Mouse (Mus musculus) layer of hippocampus, adult 18-20 months (tissue): ENCODE measurements around the gene Phyhipl. TPM values are rescaled to one million over a fixed set of nuclear protein-coding genes. Genes with fewer than 3 reads are reported as not detected.

Source experiments
- DNase-seq, 2 experiments: peaks; one replicate each; pipeline ENCODE4 v3.0.0; 2022; ENCODE audit warnings: low spot score in 2 of 2
- long read RNA-seq: library from polyadenylated mRNA; stranded (forward); transcript quantifications from one replicate; pipeline ENCODE4 v2.0.0, GENCODE M21; 2021
- total RNA-seq, 2 experiments: library from RNA; stranded (reverse); gene quantifications; 2 replicates each; pipeline ENCODE4 v1.2.3; 2021

Phyhipl gene
- total RNA-seq = 100 to 1,000 TPM; 177 to 195 TPM
- long read RNA-seq, transcript Phyhipl-201 (5 exons, 2,877 nt) = major isoform, 273 of 278 reads
- long read RNA-seq, partial matches to known transcripts = 1 of 278 reads
- long read RNA-seq, other reads (novel, unspliced or antisense) = 4 of 278 reads

GRCm38 (mm10) chr10:70655828-70656227 lies at the start of gene Phyhipl:
Gene Phyhipl (minus strand): TSS chr10:70655965.
- no peak for DNase-seq

DNA sequence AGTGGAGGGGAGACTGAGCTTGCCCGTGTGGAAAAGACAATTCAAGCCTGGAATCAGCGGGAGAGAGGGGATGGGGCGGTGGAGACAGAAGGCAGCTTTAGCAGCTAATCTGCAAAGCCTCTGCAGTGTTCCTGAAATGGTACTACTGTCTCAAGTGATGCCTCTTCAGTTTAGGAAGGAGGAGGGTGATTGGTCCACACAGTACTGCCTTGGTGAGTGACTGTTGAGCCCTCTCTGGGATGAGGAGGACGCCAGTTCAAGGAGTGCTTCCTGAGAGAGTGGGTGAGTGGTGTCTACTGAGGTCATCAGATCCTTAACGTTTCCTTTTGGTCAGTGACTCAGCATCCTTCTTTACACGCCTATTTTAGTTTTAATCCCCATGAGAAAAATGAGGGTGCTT lies 47.4 kb upstream of the Phyhipl start:
- DNase-seq = no peak

DNA sequence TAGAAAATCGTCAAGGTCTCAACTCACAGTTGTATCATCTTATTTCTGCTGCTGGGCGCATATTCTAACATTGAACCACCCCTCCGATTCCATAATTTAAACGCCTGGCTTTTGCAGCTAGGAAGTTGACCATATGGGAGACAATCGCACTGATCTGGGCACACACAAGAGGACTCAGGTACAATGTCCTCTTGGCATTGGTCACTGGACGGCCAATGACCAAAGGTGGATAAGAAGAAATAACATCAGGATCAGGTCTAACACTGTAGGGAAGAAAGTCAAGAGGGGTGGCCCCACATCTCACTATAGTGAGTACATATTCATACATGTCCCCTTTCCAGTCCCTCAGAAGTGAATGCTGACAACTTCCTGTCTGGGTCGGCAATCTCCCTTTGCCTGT lies 43.8 kb upstream of the Phyhipl start:
- no peak for DNase-seq

DNA sequence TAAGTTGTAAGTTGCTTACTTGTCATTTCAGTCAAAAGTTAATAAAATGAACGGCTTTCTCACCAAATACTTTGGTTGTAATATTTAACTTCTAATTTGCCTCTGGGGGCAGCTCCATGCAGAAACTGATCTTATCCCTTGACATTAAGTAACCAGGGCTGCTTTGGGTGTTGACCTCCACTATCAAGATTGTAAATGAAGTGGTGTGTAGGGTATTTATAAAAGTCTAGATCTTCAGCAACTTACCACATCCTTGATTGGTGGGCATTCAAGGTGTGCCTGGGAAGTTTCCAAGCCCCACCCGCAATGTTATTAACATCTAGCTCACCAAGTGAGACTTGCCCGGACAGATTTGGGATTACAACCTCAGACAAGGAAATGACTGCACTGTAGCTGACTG lies 42.2 kb upstream of the Phyhipl start:
- no peak for DNase-seq

DNA sequence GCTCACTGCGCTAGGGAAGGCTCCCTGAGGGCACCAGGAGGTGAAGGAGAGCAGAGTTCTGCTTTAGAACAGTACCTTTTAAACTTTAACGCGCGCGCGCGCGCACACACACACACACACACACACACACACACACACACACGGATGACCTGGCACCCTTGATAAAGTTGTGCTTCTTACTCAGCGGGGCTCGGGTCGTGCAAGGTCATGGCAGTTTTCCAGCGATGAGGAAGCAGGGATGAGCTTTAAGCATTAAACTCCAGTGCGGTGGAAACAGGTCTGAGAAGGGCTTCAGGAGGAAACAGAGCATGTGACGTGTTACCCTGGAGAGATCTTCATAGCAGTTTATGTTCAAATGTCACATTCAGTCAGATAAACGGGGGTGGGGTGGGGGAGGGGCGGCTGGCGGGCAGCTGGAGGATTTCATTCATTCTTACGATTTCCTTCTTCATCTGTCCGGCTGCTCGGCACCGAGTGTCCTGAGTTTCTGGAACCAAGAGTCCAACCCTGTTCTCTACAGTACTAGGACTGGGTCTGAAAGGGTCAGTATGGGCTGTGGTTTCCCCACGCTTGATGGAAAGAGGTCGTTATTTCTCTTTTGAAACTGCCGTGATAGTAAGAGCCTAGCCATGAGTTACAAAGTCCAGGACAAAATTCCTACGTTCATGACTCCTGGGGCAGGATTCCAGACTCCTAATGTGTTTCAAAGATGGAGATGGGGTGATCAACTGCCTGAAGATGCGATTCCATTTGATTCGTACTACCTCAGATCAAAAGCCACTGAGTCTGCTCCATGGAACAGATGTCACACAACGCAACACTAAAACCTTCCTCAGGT lies 41.2 kb upstream of the Phyhipl start:
- no peak for DNase-seq

DNA sequence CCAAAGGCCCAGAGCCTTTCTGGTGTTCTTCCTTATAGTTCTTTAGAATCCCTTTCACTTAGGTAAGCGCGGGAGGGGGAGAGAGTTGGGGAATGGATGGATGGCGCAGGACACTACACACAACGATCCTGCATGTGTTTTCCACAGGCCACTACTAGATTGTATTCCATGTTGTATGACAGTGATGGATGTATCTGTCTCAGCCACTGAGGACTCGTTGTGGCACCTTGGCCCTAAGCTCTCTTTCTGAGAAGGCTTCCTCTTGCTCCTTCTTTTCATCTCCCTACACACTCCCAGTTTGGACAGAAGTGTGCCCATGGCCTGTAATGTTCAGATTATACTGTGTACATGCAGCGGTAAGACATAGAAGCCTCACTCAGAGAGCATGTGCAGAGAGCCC lies 33.6 kb upstream of the Phyhipl start:
- no peak for DNase-seq

DNA sequence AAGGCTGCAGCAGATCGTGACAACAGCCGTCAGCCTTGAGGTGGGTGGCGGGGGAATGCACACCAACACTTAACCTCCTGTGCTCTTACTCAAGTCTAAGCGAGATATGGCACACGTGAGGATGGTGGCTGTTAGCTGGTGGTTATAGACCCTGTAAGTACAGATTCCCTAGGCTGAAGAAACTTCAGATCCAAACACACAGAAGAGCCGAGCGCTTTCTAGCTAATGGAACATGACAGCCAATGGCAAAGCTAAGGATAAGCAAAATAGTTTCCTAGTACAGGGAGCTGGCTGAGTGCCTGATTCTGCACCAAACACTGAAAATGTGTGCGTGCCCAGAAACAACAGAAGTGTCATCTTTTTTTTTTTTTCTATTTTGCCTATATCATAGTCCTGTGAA lies 33.1 kb upstream of the Phyhipl start:
- DNase-seq = peak in 1 of 2 experiments; percentile 54

DNA sequence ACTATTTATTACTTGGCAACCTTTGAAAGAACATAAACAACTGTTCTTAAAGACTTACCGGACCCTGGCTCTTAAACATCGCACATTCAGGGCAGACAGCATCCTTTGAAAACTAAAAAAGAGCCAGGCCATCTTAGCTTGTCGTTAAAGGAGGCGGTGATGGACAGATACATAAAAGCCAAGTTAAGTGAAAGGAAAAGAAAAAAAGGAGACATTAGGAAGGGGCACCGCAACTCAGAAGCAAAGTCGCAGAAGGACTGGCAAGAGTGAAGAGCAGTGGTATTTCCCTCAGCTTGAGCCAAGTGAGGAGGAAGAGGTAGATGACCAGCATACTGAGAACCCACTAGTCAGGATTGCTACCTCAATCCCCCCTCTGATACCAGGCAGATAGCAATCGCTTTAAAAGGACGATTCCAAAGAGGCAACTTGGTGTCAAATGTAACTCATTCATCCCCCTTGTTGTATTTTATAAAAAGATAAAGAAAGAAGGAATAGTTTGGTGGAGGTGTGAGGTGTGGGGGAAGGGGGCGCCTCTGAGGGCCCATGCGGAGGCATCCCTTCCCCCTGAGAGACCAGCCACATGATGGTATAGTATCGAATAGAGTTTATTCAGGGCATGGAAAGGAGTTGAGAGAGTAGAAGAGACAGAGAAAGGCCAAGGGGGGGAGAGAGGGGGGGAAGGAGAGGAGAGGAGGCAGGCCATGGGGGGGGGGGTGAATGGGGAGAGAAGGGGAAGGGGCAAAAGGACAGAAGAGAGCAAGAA lies 31.4 kb upstream of the Phyhipl start:
- no peak for DNase-seq

GRCm38 (mm10) chr10:70686505-70686904 lies 30.7 kb upstream of the Phyhipl start:
- DNase-seq = peak; percentile 6 to 57

- DNase-seq = no peak
Observed at GRCm38 (mm10) chr10:70683508-70683907, 27.7 kb upstream of the Phyhipl start.

DNA sequence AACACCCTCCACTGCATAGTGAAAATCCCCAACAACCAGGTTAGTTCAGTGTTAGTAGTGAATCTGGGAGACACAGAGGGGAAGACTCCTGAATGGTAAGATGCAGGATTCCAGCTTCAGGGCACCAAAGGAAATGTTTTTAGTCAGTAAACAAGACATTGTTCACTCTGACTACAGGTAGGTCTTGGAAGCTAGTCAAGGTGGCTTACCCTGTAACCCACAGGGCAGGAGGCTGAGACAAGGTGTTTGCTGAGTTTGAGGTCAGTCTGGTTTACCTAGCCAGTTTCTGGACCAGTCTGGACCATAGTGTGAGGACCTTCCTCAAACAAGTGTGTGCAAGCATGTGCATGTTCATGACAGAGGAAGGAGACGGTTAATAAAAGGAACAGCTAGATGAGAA lies 22.2 kb upstream of the Phyhipl start:
- DNase-seq = no peak

- no peak for DNase-seq
Observed at GRCm38 (mm10) chr10:70656272-70656671, 507 bp upstream of the Phyhipl start.

DNA sequence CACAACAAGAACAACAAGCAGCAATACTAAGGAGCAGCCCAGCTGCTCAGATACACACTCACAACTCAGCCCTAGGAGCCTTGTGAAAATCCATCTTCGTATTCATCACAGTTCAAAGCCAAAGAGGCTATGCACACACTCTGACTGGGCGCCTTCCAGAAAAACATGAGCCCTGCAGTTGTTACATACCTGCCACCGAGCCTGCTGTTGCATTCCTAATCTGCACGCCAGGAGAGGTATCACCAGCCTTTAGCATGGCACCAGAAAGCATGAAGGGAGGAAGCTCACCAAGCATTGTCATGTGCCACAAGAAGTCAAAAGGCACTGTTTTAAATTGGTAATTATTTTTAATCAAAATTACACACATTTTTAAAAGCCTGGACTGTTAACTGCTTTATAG lies 1.1 kb downstream of the Phyhipl start:
- no peak for DNase-seq

DNA sequence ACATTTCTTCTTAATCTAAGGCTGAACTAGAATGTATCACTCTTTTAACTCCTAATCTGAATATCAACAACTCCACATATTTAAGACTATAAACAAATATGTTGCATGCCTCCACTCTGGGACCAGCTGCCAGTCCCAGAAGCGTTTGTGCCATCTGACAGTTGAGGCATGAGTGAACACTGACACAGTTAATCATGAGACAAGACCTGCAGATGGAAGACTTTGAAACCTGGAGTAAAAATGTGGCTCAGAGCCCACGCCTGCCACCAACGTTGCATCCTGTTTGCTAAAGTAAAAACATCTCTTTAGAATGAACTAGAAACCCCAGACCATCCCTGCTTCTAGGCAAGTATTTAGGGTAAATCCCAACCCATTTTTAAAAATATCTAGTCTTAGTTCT lies 1.6 kb downstream of the Phyhipl start:
- peak in 1 of 2 experiments; percentile 45 for DNase-seq

DNA sequence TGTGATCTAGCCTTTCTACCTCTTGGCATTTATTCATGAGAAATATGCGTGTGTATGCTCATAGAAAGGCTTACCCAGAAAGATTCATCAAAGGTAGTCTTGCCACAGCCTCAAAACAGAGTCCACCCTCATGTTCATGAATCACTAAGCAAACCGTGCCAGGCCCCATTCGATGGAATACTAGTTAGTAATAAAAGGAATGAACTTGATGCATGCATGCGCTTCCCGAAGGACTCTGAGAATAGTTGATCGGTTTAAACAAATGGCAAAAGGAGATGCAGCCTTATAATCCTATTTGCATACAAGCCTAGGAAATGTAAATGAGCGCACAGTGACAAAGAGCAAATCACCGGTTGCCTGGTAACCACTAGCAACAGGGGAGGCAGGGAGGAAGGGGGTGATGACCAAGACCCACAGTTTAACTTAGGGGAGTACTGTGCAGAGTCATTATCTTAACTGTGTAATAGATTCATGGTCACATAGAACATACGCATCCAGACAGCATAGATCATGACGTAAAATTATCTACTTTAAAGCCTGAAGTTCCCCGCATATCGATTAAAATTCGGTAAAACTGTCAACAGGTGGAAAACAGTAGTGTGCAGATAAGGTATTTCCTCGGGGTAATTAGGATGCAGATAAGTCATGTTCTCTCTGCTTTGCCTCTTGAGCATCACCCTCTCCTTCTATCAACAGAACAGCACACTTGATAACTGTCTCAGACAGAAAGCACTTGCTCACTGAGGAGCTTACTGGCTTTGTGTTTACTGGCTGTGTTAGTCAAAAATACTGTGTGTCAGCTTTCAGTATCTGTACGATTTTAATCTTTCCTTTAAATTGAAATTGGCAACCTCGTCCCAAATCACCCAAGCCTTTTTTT lies 3.8 kb downstream of the Phyhipl start:
- no peak for DNase-seq

- peak; percentile 40 to 66 for DNase-seq
Observed at GRCm38 (mm10) chr10:70648831-70649230, 6.9 kb downstream of the Phyhipl start.

GRCm38 (mm10) chr10:70643131-70643530 lies 12.6 kb downstream of the Phyhipl start:
- no peak for DNase-seq

DNA sequence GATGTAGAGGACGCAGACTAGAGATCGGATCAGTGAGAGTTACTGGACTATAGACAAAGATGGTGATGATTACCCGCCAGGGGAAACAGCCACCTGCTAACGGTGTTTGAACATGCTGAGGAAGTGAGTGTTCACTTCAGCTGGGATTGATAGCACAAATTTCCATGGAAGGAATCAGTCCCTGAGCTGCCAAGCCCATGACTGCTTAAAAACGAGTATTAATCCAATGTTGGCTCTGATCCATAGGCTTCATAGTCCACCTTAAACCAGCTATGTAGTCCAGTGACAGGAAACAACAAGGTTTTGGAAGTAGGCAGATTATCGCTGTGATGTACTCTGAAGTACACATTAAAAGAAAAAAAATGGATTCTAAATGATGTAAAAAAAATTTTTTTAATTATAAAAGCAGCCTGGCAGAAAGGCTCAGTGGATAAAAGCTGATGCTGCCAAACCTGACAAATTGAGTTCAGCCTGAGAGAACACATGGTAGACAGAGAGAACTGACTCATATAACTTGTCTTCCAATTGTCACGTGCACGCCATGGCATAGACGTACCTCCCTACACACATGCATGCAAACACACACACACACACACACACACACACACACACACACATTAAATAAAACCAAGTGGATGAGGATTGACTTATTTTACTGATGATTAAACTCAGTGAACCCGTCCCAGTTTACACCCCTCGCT lies 14.7 kb downstream of the Phyhipl start:
- peak; percentile 12 to 56 for DNase-seq

DNA sequence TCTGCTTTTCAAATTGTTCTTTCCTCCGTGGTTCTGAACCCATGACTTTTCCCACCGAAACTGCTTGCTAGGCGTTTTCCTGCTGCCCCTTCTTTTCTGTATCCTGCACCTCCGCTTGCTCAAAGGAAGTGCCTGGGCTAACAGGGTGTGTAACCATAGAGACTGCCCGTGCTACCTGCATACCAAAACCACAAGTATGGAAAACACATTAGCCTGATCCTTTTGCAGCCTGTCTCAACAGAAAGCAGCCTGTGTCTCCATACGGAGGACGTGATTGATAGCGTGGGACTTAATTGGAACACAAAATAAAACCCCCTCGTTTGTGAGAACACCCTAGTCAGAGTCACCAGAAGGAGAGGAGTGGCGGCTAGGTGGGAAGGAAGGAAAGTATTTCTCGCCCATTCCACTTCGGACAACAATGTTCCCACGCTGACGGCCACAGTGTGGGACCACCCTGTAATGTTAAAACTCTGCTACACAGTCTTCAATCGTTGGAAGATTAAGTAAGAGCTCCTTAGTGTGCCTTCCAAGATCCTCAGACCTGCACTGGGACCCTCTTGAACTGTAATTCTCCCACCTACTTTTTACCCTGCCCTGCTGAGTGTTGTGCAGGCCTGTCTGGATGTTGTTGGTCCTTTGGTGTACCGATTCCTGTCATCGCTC lies 15.6 kb downstream of the Phyhipl start:
- DNase-seq = peak; percentile 10 to 69
